31 mouse cellular contexts compared by ENCODE assay signal in the genomic region with DNA sequence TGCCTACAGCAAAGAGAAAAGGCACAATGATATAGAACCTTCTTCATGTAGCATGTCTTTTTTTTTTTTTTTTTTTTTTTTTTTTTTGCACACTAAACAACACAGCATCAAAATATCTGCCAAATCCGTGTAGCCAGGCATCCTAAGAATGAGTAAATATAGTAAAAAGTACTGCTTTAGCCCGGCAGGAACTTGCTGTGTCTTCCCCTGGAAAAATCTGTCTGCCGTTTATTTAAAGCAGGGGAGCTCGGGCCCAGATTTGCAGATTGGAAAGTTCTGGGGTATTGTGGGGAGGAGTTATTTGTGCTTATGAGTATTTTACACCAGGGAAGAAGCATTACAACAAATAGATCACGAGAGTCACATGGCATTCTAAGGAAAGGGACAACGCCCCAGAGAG. TPM values are rescaled to one million over a fixed set of nuclear protein-coding genes. Genes with fewer than 3 reads are reported as not detected.
A peak's percentile ranks its signal among the peaks of the same experiment; 100 is the strongest.
DNase-seq lines count a peak whose midpoint lies in the region; ATAC-seq and TF ChIP-seq lines count a peak whose summit lies in the region.
"Had no signal": no experiment of that assay in that cellular context is flagged by ENCODE, and none has a peak within 500 bp of the region (broad histone marks: within the 10 kb centered on the region; RNA-seq: fewer than 3 reads in every experiment).

No protein-coding gene starts in this region.

- 54% methylated on average over 6 of the region's 6 CpGs for WGBS in kidney, adult 2 months

- no peak for TF ChIP-seq CTCF in kidney, adult 2 months (conservative IDR thresholded peaks at IDR 0.05; ENCODE audit: insufficient read depth, insufficient read length, low read depth, low read length)

- H3K4me3 ChIP-seq in kidney, adult 2 months (ENCODE audit: insufficient read depth, low read depth, low read length), result no peak overlapping the region
- H3K4me3 ChIP-seq: embryonic facial prominence, embryonic 12.5 days; embryonic facial prominence, embryonic 15.5 days; heart, embryonic 13.5 days had no signal

- ATAC-seq in frontal cortex, adult (ENCODE audit: low TSS enrichment), result peak; percentile 57
- no peak for ATAC-seq in megakaryocyte progenitor cell, adult 5-6 weeks (replicated peaks; ENCODE audit: poor library complexity)
- ATAC-seq: activated CD4-positive, CD25-positive, alpha-beta regulatory T cell, adult 4 months; forebrain, embryonic 14.5 days; forebrain, postnatal 0 days; hindbrain, postnatal 0 days; inflammation-experienced regulatory T-cells, adult 6 months had no signal

- H3K27me3 ChIP-seq in kidney, adult 2 months (replicated peaks; ENCODE audit: control insufficient read depth, insufficient read depth, low read length), result no peaks in the 10 kb centered on the region
- H3K27me3 ChIP-seq: embryonic facial prominence, embryonic 12.5 days; embryonic facial prominence, embryonic 15.5 days; heart, embryonic 13.5 days had no signal

- no peaks in the 10 kb centered on the region for H3K4me1 ChIP-seq in kidney, adult 2 months (ENCODE audit: control insufficient read depth, insufficient read depth, low read length)

- no peak for TF ChIP-seq POLR2A in kidney, adult 2 months (IDR thresholded peaks at IDR 0.05; ENCODE audit: low read depth, low read length)

- no peak for DNase-seq in frontal cortex, postnatal 10 days (ENCODE audit: low spot score in 2 of 2)
- peak; percentile 9 for DNase-seq in kidney, adult 2 months
- no peak for DNase-seq in kidney, postnatal 25 days
- DNase-seq in 3T3-L1 (ENCODE audit: low read depth, low spot score), result peak; percentile 48
- DNase-seq in brain, adult 2 months (ENCODE audit: low read depth, low spot score), result peak; percentile 25
- DNase-seq: adrenal gland, adult 8-10 months; adrenal gland, postnatal 25 days; B cell, adult 2 months; cerebellum, adult 18-20 months; cerebellum, adult 9-10 months; cerebellum, postnatal 14 days; forebrain, postnatal 0 days; gastrocnemius, postnatal 10 days; gastrocnemius, postnatal 36 days; heart, postnatal 14 days; heart, postnatal 4 days had no signal

- no peak overlapping the region for H3K27ac ChIP-seq in kidney, adult 2 months (ENCODE audit: insufficient read depth, low read depth, low read length)
- H3K27ac ChIP-seq: embryonic facial prominence, embryonic 12.5 days; embryonic facial prominence, embryonic 15.5 days; heart, embryonic 13.5 days; hindbrain, embryonic 14.5 days; hindbrain, postnatal 0 days had no signal

- no peaks in the 10 kb centered on the region for H3K36me3 ChIP-seq in kidney, adult 2 months (ENCODE audit: control insufficient read depth, insufficient read depth, low read length)
- H3K36me3 ChIP-seq: embryonic facial prominence, embryonic 12.5 days; embryonic facial prominence, embryonic 15.5 days; heart, embryonic 13.5 days had no signal

RNA-seq across cellular contexts. Expression of a gene that starts 12.1 kb away (rescaled TPM):
- 0.99 and 1.1 TPM in 2 replicates for polyA plus RNA-seq in kidney, adult 2 months (2012; rRNA removed)
- not detected in 2 replicates for total RNA-seq in megakaryocyte progenitor cell, adult 5-6 weeks (2015)
- not detected in 2 replicates for total RNA-seq in megakaryocyte progenitor cell, adult 5-6 weeks (2017)
- total RNA-seq: adrenal gland, adult 8-10 months; adrenal gland, postnatal 25 days; common myeloid progenitor, adult 5-6 weeks; granulocyte monocyte progenitor cell, adult 5-6 weeks; MEL had no signal
- polyA plus RNA-seq: activated CD4-positive, CD25-positive, alpha-beta regulatory T cell, adult 4 months; forebrain, embryonic 11.5 days; forebrain, embryonic 14.5 days; hindbrain, embryonic 11.5 days; hindbrain, postnatal 0 days; inflammation-experienced regulatory T-cells, adult 6 months had no signal

RNA-seq across cellular contexts. Expression of a gene that starts 48.5 kb away (rescaled TPM):
- 3.6 and 3.8 TPM in 2 replicates for polyA plus RNA-seq in kidney, adult 2 months (2012; rRNA removed)
- 70.4 and 78.3 TPM in 2 replicates for total RNA-seq in megakaryocyte progenitor cell, adult 5-6 weeks (2015)
- total RNA-seq in megakaryocyte progenitor cell, adult 5-6 weeks (2017), result 44.9 and 51.0 TPM in 2 replicates

Comparison
In these comparisons a context has a peak if more than half of its experiments do, and no peak if none do; other contexts are left out.
1. DNase-seq: peak in kidney, adult 2 months (single experiment), 3T3-L1 (single experiment) and brain, adult 2 months (single experiment); none in frontal cortex, postnatal 10 days (0 of 2) and kidney, postnatal 25 days (0 of 2).